Mouse (Mus musculus): ENCODE measurements around the gene Plekhg5.

Plekhg5 gene

GRCm38 (mm10) chr4:152146033-152146827 lies 73.9 kb downstream of the Plekhg5 start:
- no peak for DNase-seq (ENCODE audit: low spot score in 2 of 2)

- no peak for DNase-seq (ENCODE audit: low spot score in 2 of 2)
Measured at GRCm38 (mm10) chr4:152150546-152150945, 78.2 kb downstream of the Plekhg5 start.

GRCm38 (mm10) chr4:152151451-152151965 lies 79.2 kb downstream of the Plekhg5 start:
- DNase-seq (ENCODE audit: low spot score in 2 of 2): no peak

- DNase-seq (ENCODE audit: low spot score in 2 of 2): no peak
Measured at GRCm38 (mm10) chr4:152151966-152152544, 79.8 kb downstream of the Plekhg5 start, which contains the start of gene Espn. TSS of gene Espn (minus strand) at chr4:152152371.

GRCm38 (mm10) chr4:152153771-152154177 lies 81.5 kb downstream of the Plekhg5 start:
- peak; percentile 69 to 77 for DNase-seq (ENCODE audit: low spot score in 2 of 2)

GRCm38 (mm10) chr4:152155019-152155418 lies 82.7 kb downstream of the Plekhg5 start:
- DNase-seq (ENCODE audit: low spot score in 2 of 2): no peak

- DNase-seq (ENCODE audit: low spot score in 2 of 2): peak; percentile 31 to 45
Measured at GRCm38 (mm10) chr4:152157779-152158584, 85.7 kb downstream of the Plekhg5 start.

GRCm38 (mm10) chr4:152158585-152159284 lies 86.4 kb downstream of the Plekhg5 start, which contains the start of gene Hes2:
TSS of gene Hes2 (plus strand) at chr4:152158867.
- DNase-seq (ENCODE audit: low spot score in 2 of 2): no peak

- DNase-seq (ENCODE audit: low spot score in 2 of 2): no peak
Measured at GRCm38 (mm10) chr4:152159285-152159678, 87.0 kb downstream of the Plekhg5 start.

- no peak for DNase-seq (ENCODE audit: low spot score in 2 of 2)
Measured at GRCm38 (mm10) chr4:152160748-152161147, 88.5 kb downstream of the Plekhg5 start.

- no peak for DNase-seq (ENCODE audit: low spot score in 2 of 2)
Measured at GRCm38 (mm10) chr4:152161601-152162000, 89.3 kb downstream of the Plekhg5 start.

- DNase-seq (ENCODE audit: low spot score in 2 of 2): no peak
Measured at GRCm38 (mm10) chr4:152162748-152163147, 90.5 kb downstream of the Plekhg5 start.

All from frontal cortex, postnatal 36 days (tissue).